Mouse (Mus musculus) c-Kit-positive CD71-negative TER-119-negative erythroid progenitor cells, embryonic 14.5 days (primary cell): Measurements from ENCODE around the gene Dock7.
A peak's percentile ranks its signal among the peaks of the same experiment; 100 is the strongest.
"Not testable (repeated sequence)": the region's sequence is repeated elsewhere in the genome, so short reads cannot be mapped to it uniquely, and the experiment has no call there.

Source experiments
- DNase-seq: peaks from one replicate; pipeline ENCODE4 v3.0.0-alpha.2; 2013; ENCODE audit warnings: low read depth

The Dock7 gene

DNA sequence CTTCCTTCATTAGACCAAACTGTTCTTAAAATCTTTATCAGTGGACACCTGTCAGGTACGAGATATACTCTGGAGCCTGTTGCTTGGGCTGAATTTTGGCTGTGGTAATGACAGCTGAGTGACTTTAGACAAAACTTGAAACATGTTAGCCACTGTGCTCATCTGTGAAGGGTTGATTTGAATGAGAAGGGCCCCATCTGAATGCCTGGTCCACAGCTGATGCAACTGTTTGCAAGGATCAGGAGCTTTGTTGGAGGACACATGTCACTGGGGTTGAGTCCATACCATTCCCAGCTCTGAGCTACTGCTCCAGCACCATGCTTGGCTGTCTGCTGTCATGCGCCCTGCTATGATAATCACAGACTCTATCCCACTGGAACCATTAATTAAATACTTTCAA is 115.1 kb downstream of the Dock7 start:
- DNase-seq, result no peak

DNA sequence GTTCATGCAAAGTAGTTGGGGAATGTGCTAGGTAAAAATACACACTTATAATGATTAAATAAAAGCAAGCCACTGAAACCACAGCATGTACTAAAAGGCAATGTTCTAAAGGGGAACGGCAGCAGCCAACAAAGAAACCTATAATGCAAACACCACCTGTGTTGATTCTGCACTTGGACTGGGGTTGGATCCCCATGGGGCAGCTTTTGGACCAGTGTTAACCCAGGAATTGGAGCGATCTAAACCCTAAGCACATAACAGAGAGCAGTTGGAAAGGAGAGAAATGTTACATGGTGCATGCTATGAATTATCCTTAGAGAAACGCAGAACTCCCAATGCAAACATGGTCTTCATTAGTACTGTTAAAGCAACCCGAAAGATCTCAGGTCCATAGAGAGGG is 127.2 kb downstream of the Dock7 start:
- DNase-seq, result no peak

DNA sequence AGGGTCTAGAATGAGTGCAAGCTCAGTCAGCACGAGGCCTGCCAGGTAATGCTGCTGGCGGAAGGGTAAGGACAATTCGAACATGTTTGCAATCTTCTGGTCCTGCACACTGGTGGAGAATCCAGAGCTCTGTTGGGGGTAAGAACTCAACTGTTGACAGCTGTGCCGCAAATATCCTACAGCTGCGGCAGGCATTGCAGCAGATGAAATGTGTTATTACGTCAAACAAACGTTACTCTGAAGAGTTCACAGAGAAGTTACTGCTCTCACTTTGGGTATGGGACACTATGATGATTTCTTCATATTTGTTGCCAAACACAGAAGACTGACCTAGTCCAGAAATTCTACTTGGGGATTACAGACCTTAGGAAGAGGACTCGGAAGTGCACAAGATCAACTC is 136.0 kb downstream of the Dock7 start:
- no peak for DNase-seq

DNA sequence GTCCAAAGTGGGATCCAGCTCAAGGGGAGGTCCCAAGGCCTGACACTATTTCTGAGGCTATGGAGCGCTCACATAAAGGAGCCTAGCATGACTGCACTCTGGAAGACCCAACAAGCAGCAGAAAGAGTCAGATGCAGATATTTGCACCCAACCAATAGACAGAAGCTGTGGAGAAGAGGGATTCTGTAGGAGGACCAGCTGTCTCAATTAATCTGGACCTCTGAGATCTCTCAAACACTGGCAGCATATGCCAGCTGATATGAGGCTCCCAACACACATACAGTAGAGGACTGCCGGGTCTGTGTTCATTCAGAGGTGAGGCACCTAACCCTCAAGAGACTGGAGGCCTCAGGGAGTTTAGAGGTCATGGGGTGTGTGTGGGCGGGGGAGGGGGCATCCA is 140.7 kb downstream of the Dock7 start:
- DNase-seq, result not testable (repeated sequence)

DNA sequence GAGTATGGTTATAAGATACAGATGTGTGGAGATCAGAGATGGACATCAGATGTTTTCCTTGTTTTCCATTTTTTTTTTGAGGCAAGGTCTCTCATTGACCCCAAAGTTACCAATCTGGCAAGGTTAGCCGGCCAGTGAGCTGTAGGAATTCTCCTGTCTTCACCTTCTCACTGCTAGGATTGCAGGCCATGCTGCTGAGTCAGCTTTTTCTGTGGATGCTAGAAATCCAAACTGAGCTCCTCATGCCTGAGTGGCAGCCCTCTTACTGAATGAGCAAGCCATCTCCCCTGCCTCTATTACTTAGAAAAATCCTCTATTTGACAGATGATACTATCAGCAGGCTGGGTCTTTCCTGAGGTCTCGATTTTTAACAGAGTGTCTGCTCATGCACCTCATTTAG is 142.0 kb downstream of the Dock7 start:
- DNase-seq, result no peak

DNA sequence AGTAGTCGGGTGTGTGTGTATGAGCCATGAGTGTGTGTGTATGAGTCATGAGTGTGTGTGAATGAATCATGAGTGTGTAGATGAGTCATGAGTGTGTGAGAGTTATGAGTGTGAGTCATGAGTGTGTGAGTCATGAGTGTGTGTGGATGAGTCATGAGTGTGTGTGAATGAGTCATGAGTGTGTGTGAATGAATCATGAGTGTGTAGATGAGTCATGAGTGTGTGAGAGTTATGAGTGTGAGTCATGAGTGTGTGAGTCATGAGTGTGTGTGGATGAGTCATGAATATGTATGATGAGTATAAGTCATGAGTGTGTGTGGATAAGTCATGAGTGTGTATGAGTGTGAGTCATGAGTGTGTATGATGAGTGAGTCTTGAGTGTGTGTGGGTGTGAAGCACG is 142.4 kb downstream of the Dock7 start:
- DNase-seq, result not testable (repeated sequence)

DNA sequence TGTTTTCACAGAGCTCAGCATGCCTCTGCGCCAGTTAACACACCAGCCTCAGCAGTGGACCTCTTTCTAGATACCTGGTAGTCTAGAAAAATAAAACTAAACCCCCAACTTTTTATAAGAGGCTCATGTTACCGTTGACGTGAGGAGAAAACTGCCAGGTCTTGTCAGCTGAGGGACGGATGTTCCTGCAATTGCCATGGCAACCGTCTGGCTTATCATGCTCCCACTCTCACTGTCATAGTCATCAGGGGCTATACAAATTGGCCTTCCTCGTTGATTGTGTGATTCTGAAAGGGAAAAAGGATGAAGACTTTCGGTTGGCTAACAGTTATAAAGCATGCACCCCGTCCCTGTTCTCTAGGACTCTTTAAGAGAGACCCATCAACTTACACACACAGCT is 145.0 kb downstream of the Dock7 start:
- DNase-seq, result no peak

DNA sequence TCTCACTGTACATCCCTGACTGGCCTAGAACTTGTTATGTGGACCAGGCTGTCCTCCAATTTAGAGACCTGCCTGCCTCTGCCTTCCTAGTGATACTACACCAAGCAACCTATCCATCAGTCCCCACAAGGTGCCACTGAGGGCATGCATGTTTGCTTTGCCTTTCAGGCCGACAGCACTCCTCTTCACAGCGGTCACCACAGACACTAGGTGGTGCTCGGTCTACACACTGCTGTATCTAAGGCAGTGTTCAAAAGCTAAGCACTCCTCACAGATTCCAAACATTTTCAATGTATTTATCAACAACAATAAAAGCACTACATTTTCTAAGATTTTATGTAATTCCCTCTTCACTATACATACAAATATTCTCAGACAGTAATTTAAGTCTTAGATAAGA is 150.8 kb downstream of the Dock7 start:
- no peak for DNase-seq

DNA sequence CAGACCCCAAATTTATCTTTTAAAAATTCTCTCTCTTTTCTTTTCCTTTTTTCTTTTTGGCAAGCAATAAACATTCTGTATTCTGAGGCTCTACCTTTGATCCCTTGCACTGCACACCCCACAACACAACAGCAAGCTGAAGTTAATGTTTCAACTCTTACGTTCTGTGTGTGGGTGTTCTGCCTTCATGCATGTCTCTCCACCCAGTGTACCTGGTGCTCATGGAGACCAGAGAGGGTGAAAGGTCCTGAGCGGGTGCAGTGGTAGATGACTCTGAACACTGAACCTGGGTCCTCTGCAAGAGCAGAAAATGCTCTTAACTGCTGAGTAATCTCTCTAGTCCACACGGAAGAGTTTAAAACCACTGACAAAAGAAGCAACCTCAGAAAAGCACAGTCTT is 160.5 kb downstream of the Dock7 start:
- DNase-seq, result no peak

DNA sequence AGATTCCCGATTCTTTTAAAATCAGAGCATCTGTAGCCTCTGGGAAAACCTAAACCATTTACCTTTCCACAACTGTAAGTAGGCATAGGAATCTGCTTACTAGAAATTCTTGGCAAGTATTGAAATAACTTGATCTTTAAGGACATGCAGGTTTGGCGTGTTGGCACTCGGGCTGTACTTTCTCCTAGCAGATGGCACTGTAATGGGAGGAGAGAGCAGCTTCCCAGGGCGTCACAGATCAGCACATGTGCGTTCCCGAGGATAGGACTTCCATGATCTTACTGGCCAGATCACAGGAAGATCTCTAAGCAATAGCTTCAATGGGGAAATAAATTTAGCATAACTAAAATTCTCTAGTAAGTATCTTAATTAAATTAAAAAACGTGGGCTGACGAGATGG is 164.7 kb downstream of the Dock7 start:
- DNase-seq, result no peak

DNA sequence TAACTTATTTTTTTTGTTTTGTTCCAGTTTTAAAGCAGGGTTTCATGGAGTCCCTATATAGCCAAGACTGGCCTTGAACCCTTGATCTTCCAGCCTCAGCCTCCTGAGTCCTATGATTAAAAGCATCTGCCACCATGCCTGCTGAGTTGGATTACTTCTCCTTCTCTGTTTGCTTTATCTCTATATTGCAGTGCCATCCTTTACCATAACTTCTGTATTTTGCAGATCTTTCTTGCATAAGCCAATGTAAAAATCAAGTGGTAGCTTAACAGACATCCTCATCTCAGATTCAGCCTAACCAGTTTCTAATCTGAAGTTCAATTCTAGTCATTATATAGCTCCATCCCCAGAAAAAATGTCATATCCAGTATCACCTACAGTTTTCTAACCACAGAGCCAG is 170.2 kb downstream of the Dock7 start:
- DNase-seq, result no peak

DNA sequence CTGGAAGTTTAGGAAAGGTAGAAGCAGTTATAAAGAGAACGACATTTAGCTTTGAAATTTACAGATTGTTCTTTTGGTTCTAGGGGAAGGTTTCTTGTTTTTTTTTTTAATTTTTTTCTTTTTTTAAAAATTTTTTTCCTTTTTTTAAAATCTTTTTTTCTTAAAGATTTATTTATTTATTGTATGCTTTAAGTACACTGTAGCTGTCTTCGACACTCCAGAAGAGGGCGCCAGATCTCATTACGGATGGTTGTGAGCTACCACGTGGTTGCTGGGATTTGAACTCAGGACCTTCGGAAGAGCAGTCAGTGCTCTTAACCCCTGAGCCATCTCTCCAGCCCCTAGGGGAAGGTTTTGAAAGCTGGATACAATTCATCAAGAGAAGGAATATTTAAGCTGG is 182.5 kb downstream of the Dock7 start:
- not testable (repeated sequence) for DNase-seq

DNA sequence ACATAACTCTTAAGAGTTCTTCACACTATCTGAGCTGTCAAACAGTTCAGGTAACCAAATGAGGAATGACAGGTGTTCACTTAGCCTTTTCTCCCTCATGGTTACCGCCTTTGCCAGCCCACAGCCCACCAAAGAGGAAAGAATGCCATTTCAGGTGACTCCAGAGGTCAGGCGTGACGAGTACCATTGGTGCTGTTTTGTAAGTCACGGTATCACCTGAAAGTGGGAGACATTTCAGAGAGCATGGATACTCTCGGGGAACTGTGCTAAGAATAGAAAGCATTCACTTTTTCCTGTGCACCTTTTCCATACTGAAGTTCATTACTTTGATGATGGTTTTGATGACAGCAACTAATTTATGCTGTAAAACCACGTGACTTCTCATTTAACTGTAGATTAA is 184.7 kb downstream of the Dock7 start:
- no peak for DNase-seq

DNA sequence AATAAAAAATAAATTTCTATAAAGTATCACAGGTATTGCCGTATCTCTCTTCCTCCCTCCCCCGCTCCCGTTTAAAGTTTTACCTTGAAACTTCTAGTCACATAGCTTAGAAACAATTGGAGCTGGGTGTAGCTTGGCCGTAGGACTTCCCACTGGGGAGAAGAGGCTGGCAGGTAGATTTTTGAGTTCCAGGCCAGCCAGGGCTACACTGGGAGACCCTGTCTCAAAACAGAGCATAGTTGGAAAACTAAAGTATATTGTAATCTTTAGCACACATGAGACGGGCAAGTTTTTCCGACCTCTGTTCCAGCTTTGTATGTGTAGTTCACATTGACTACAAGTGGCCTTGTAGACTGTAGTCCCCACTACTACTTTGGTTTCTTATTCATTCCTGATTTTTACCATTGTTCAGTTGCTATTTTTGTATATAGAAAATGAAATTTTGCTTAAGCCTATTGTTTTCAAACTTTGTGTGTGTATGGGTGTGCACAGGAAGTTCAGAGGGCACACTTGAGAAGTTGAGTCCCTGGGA is 195.4 kb downstream of the Dock7 start:
- DNase-seq, result peak; percentile 5

DNA sequence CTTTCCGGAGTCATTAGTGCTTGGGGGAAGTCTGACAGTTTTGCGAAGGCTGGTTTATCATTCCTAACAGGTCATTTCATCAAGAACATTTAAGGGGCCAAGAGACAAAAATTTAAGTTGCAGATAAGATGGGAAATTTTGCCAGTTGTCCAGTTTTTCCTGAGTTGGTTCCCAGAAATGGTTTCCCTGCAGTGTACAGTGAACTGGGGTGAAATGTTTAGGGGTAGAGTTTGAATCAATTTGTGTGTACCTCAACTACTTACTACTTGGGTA is 195.9 kb downstream of the Dock7 start:
- DNase-seq, result no peak

DNA sequence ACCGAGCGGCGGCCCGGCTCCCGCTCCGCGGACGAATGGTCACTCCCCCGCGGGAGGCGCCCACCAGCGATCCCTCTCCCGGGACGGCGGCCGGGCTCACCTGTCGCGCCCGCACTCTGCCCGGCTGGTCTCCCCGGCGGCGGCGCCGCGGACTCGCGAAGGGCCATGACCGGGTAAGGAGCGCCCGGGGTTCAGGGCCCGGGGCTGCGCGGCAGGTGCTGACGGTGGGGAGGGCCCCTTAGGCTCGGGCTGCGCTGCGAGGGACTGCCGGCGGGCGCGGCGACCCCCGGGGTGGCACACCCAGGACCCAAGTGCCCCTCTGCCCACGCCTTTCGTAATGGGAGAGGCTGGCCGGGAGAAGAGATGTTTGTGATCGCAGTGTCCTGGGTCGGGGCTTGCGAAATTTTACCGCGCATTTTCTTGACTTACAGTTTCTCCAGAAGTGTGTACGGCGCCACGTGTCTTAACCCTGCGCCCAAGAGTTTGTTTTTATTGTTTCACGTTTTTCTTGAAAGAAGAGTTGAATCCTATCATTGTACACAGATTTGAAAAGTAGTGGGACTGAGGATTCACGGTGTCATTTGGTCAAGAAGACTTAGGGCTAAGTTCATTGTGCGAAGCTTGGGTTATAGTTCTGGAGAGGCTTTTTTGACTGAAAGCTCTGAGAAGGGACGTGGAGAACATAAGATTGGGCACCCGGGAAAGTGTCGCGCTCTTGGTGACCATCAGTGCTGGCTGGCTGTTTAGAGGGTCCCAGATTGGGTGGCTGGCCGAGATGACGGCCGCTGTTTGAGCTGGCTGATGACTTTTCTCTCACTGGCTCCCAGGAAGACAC is 196.4 kb downstream of the Dock7 start:
- DNase-seq, result peak; percentile 16

DNA sequence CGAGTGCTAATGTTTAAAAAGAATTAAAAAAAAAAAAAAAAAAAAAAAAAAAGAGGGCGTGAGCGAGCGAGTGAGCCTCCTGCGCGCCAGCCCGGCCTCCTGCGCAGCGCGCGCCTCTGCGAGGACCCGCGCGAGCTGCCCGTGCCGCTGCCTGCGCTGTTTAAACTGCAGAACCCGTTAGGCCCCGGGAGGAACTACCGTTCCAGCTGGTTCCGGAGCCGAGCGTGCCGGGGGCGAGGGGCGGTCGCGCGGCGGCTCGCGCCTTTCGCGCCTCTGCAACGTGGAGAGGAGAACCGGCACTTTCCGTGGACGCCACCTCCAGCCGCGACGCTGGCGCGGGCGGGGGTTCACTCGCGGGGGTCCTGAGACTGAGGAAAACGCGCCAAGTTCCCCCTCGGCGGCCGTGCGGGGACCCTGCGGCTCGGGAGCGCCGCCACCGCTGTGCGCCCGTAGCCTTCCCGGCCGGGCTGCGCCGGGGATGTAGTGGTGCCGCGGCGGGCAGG is 197.1 kb downstream of the Dock7 start, which contains the start of gene Usp1:
Gene Usp1, plus strand, starts transcription at position 243 of the 503 bp plus-strand sequence.
- no peak for DNase-seq

DNA sequence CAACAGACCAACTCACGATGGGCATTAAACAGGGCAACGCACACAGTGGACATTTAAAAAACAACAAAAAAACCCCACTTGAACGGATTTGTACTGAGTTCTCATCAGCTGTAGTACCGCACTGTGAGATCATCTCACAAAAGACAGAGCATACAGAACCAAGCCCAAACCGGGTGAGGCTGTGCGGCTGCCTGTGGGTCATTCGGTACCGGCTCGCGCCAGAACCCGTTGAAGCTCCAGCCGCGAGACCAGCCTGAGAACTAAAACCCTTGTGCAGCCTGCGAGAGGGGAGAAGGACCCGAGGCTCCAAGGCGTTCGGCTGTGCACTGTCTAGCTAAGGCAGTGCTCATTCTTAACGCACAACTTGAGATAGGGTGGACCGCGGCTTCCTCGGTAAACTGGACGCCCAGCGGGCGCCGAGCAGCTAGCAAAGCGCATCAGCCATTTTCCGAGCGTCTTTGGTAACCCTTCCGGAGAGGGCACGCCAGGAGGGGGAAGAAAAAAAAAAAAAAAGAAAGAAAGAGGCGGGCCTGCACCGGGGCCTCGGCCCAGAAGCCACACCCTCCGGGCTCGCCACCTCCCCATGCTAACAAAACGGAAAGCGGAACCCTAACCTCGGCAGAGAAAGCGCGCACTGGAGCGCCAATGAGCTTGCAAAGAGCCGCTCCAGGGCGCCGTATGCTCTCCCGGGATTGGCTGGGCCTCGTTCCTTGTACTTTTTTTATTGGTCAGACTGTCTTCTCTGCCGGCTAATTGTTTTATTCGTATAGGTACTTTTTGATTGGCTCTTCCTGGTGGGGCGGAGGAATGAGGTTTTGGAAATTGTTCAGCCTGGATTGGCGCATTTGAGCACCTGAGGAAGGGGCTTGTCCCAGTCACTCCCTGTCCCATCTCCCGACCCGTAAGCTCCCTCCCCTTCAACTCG is 197.8 kb downstream of the Dock7 start:
- DNase-seq, result peak; percentile 95

DNA sequence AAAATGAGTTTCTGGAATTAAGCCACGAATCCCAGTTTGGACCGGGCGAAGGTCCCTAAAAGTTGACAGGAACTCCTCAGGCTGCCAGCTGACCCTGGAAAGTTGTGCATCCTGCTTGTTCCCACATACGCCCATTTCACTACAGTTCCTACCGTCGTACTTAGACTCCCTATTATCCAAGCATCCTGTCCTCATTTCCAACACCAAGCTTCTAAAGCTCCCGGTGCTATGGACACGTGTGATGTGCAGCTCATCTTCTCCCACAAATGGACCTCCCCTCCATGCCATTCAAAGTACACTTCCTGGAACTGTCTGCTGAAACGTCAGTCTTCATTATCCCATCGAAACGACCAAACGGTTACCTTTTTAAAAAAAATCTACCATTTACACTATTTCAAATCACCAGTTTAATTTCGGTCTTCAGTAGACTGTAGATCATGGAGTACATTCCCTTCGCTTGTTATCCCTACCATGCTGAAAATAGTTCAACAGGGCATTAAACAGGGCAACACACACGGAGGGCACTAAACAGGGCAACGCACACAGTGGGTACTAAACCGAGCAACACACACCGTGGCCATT is 198.6 kb downstream of the Dock7 start:
- DNase-seq, result peak; percentile 9

DNA sequence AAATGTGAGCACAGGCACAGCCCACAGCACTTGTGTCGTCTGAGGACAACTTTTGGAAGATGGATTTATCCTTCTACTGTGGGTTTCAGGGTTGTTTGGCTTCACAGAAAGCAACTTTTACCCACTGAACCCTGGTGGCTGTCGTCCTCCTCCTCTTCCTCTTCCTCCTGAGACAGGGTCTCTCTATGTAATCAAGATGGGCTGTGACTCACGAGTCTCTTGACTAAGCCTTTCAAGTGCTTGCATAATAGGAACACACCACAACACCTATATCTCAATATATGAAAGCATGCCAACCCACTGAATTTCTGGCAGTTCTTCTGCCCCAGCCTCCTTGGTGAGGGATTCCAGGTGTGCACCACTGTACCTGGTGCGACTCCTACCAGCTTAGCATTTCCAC is 199.8 kb downstream of the Dock7 start:
- peak; percentile 7 for DNase-seq

DNA sequence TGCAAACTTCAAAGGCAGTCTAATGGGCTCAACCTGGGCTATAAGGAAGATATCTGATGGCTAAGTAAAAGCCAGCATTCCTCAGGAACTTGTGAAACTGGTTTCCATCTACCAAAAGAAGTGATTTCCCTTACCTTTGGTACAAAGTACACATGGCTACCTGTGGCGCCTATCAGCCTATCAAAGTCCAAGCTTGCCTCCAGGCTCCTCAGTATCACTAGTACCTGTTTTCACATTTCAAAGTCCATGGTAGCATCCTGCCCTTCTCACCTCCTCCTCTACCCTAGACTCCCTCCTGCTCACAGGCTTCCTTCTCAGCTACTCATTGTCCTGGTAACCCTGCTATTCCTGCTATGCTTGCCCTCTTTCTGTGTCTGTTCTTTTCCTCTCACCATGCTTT is 202.5 kb downstream of the Dock7 start:
- DNase-seq, result no peak

DNA sequence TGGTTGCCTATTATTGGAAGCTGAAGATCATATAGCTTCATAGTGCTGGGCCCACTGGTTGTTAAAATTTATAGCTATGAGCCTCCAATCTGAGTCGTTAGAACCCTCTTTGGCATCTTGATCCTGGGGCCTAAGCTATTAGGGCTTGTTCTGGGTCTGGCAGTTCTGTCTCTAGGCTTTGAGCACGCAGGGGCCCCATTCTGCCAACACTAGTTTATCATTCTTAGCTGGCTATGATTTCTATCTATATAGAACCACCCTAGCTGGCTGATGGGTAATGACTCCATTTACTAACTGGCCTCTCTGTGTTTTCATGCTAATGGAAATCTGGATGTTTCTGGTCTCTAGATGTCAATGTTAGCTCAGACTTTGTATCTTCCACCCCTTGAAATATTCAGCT is 203.0 kb downstream of the Dock7 start:
- DNase-seq, result no peak

DNA sequence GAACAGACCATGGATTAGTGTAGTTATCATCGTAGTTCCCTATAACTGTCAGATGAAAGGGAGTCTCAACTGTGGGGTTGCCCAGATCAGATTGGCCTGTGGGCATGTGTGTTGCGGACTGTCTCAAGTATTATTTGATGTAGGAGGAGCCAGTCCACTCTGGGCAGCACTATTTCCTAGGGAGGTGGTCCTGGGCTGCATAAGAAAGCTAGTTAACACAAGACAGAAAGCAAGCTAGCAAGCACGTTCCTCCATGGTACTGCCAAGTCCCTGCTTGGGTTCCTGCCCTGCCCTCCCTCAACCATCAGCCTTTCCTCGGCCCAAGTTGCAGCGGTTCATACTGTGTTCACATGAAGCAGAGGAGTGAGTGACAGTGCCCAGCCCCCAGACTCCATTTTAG is 210.5 kb downstream of the Dock7 start:
- DNase-seq, result no peak
